Mouse (Mus musculus) MEL (cell line): Measurements from ENCODE around the gene Tspan32.

Experiments used
- CHD1 ChIP-seq: IDR thresholded peaks from 2 replicates; pipeline ENCODE4 v1.6.1; 2012; ENCODE audit warnings: low read depth, mild to moderate bottlenecking, inconsistent platforms, low read length, improper control_type of control experiment
- CTCF ChIP-seq, 3 experiments: IDR thresholded peaks in 2 of 3; conservative IDR thresholded peaks in 1 of 3; 2 replicates each; pipeline ENCODE4 v1.5.1; 2011 to 2012; ENCODE audit warnings: low read length in 3 of 3, low read depth in 2 of 3, mild to moderate bottlenecking in 2 of 3, improper control_type of control experiment in 1 of 3, inconsistent platforms in 1 of 3, mixed read lengths in 1 of 3, moderate library complexity in 1 of 3; ENCODE audit not compliant: control insufficient read depth in 1 of 3, insufficient read depth in 1 of 3, poor library complexity in 1 of 3, severe bottlenecking in 1 of 3
- ELF1 ChIP-seq: IDR thresholded peaks from 2 replicates; pipeline ENCODE4 v1.6.1; 2014; ENCODE audit warnings: low read depth, mild to moderate bottlenecking, inconsistent platforms, low read length, improper control_type of control experiment, moderate library complexity
- EP300 ChIP-seq, 2 experiments: IDR thresholded peaks; 2 replicates each; pipeline ENCODE4 v1.6.1; 2011; ENCODE audit warnings: improper control_type of control experiment in 2 of 2, low read length in 2 of 2, low read depth in 1 of 2, mild to moderate bottlenecking in 1 of 2
- MEF2A ChIP-seq: IDR thresholded peaks from 2 replicates; pipeline ENCODE4 v1.6.1; 2014; ENCODE audit warnings: low read depth, mild to moderate bottlenecking, inconsistent platforms, low read length, improper control_type of control experiment; ENCODE audit not compliant: poor library complexity, insufficient replicate concordance, severe bottlenecking; ENCODE audit errors: extremely low read depth
- POLR2A ChIP-seq, 2 experiments: IDR thresholded peaks; 2 replicates each; pipeline ENCODE4 v1.6.1; 2011 to 2012; ENCODE audit warnings: low read length in 2 of 2, mild to moderate bottlenecking in 2 of 2, control low read depth in 1 of 2, improper control_type of control experiment in 1 of 2, low read depth in 1 of 2, moderate library complexity in 1 of 2; ENCODE audit not compliant: control insufficient read depth in 1 of 2, insufficient read depth in 1 of 2, poor library complexity in 1 of 2
- POLR2AphosphoS5 ChIP-seq: IDR thresholded peaks from 2 replicates; pipeline ENCODE4 v1.6.1; 2012; ENCODE audit warnings: low read depth, borderline replicate concordance, mild to moderate bottlenecking, inconsistent platforms, low read length, moderate library complexity, mixed read lengths
- TAL1 ChIP-seq: IDR thresholded peaks from 2 replicates; pipeline ENCODE4 v1.6.1; 2012; ENCODE audit warnings: mild to moderate bottlenecking, inconsistent platforms, low read length, moderate library complexity, mixed read lengths
- TCF12 ChIP-seq: IDR thresholded peaks from 2 replicates; pipeline ENCODE4 v1.6.1; 2014; ENCODE audit warnings: low read depth, mild to moderate bottlenecking, inconsistent platforms, low read length, improper control_type of control experiment, moderate library complexity
- USF2 ChIP-seq, 2 experiments: IDR thresholded peaks; 2 replicates each; pipeline ENCODE4 v1.6.1; 2011 to 2012; ENCODE audit warnings: improper control_type of control experiment in 2 of 2, low read length in 2 of 2, borderline replicate concordance in 1 of 2, inconsistent platforms in 1 of 2, low read depth in 1 of 2, mild to moderate bottlenecking in 1 of 2; ENCODE audit not compliant: insufficient read depth in 1 of 2
- ZC3H11A ChIP-seq: IDR thresholded peaks from 2 replicates; pipeline ENCODE4 v1.6.1; 2012; ENCODE audit warnings: low read depth, mild to moderate bottlenecking, inconsistent platforms, low read length, improper control_type of control experiment

- TF ChIP-seq POLR2A (IDR thresholded peaks at IDR 0.05; ENCODE audit: control insufficient read depth in 1 of 2, insufficient read depth in 1 of 2, low read depth in 1 of 2, low read length in 2 of 2, poor library complexity in 1 of 2), result no peak
- TF ChIP-seq ZC3H11A, result no peak
- no peak for TF ChIP-seq EP300 (IDR thresholded peaks at IDR 0.05; ENCODE audit: low read depth in 1 of 2, low read length in 2 of 2)
- TF ChIP-seq USF2 (IDR thresholded peaks at IDR 0.05; ENCODE audit: borderline replicate concordance in 1 of 2, insufficient read depth in 1 of 2, low read depth in 1 of 2, low read length in 2 of 2), result no peak
- no peak for TF ChIP-seq POLR2AphosphoS5
- no peak for TF ChIP-seq CTCF (IDR thresholded peaks at IDR 0.05 in 2 of 3, conservative IDR thresholded peaks at IDR 0.05 in 1 of 3; ENCODE audit: control insufficient read depth in 1 of 3, insufficient read depth in 1 of 3, low read depth in 2 of 3, low read length in 3 of 3, poor library complexity in 1 of 3, severe bottlenecking in 1 of 3)
- no peak for TF ChIP-seq ELF1
- TF ChIP-seq TAL1, result no peak
- no peak for TF ChIP-seq CHD1
- no peak for TF ChIP-seq TCF12
- no peak for TF ChIP-seq MEF2A
Observed at GRCm38 (mm10) chr7:143020764-143021163, 15.9 kb downstream of the Tspan32 start.
